Mouse (Mus musculus) cerebellum, adult 2 months (tissue): ENCODE results near the gene Vps52.

ENCODE experiments used
- CTCF ChIP-seq: fragments of 200-500 bp; IDR thresholded peaks from 2 replicates; pipeline ENCODE4 v1.5.1; 2011; ENCODE audit warnings: low read depth, mild to moderate bottlenecking, control low read depth, low read length, moderate library complexity, borderline replicate concordance; ENCODE audit not compliant: insufficient read depth
- POLR2A ChIP-seq: fragments of 200-500 bp; IDR thresholded peaks from 2 replicates; pipeline ENCODE4 v1.6.1; 2011; ENCODE audit warnings: low read length, control low read depth, borderline replicate concordance; ENCODE audit not compliant: insufficient read depth

DNA sequence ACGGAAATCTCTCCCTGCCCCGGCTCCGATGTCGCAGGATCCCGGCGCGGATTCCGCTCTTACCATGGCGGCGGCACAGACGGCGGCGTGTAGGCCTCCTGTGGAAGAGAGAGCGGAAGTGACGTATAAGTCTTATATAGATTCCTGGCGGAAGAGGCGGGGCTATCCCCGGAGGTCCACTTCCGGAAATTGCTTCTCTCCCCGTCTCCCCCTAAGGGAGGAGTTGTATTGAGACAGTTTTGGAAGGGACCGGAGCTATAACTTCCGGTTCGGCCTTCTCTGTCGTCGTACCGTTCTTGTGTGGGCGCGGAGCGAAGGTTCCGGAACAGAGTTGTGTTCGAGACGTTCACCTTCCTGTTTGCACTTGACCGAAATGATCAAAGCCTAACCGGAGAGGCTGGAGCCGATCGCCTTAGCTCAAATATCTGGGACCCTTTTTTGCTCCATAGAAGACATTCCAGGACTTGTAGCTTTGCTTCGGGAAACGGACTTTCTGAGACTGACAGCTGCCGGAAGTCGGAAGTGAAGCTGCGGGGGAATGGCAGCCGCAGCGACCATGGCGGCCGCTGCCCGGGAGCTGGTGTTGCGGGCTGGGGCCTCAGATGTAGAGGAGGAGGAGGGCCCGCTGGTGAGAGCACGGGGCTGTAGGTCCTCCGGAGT is at the start of gene Vps52, which contains the start of gene Rps18:
- TF ChIP-seq CTCF, result no peak
- TF ChIP-seq POLR2A, result peak; percentile 93
